Mouse (Mus musculus) embryo, embryonic 11.5 days (tissue): ENCODE results near the gene Tgm3.
A peak's percentile ranks its signal among the peaks of the same experiment; 100 is the strongest.

Experiments used
- DNase-seq: peaks from one replicate; pipeline ENCODE4 v3.0.0-alpha.2; 2012; ENCODE audit warnings: low read depth, low spot score

Tgm3 gene

GRCm38 (mm10) chr2:130012026-130012425 lies at the start of gene Tgm3:
Gene Tgm3 (plus strand): TSS chr2:130012349.
- no peak for DNase-seq

GRCm38 (mm10) chr2:129980608-129981007 lies 31.5 kb upstream of the Tgm3 start:
- no peak for DNase-seq

GRCm38 (mm10) chr2:129987527-129988045 lies 24.6 kb upstream of the Tgm3 start:
- DNase-seq: no peak

GRCm38 (mm10) chr2:129989646-129990045 lies 22.5 kb upstream of the Tgm3 start:
- DNase-seq: no peak

- no peak for DNase-seq
Observed at GRCm38 (mm10) chr2:129994468-129994867, 17.7 kb upstream of the Tgm3 start.

GRCm38 (mm10) chr2:129998476-129998875 lies 13.7 kb upstream of the Tgm3 start:
- DNase-seq: no peak

- no peak for DNase-seq
Observed at GRCm38 (mm10) chr2:129999296-129999695, 12.9 kb upstream of the Tgm3 start.

- DNase-seq: no peak
Observed at GRCm38 (mm10) chr2:130000601-130001000, 11.5 kb upstream of the Tgm3 start.

GRCm38 (mm10) chr2:130004046-130004445 lies 8.1 kb upstream of the Tgm3 start:
- DNase-seq: no peak

- DNase-seq: no peak
Observed at GRCm38 (mm10) chr2:130009371-130009770, 2.8 kb upstream of the Tgm3 start.

GRCm38 (mm10) chr2:130013646-130014045 lies 1.5 kb downstream of the Tgm3 start:
- no peak for DNase-seq

GRCm38 (mm10) chr2:130015196-130015595 lies 3.0 kb downstream of the Tgm3 start:
- no peak for DNase-seq

- DNase-seq: no peak
Observed at GRCm38 (mm10) chr2:130018084-130018483, 5.9 kb downstream of the Tgm3 start.

- DNase-seq: no peak
Observed at GRCm38 (mm10) chr2:130027890-130028289, 15.7 kb downstream of the Tgm3 start.

GRCm38 (mm10) chr2:130029826-130030225 lies 17.7 kb downstream of the Tgm3 start:
- DNase-seq: no peak

GRCm38 (mm10) chr2:130032661-130033060 lies 20.5 kb downstream of the Tgm3 start:
- no peak for DNase-seq

- DNase-seq: no peak
Observed at GRCm38 (mm10) chr2:130036846-130037245, 24.7 kb downstream of the Tgm3 start.

GRCm38 (mm10) chr2:130038971-130039370 lies 26.8 kb downstream of the Tgm3 start:
- DNase-seq: no peak

- no peak for DNase-seq
Observed at GRCm38 (mm10) chr2:130040190-130040886, 28.2 kb downstream of the Tgm3 start.

- no peak for DNase-seq
Observed at GRCm38 (mm10) chr2:130043835-130044234, 31.7 kb downstream of the Tgm3 start.

GRCm38 (mm10) chr2:130047923-130048440 lies 35.8 kb downstream of the Tgm3 start:
- no peak for DNase-seq

- no peak for DNase-seq
Observed at GRCm38 (mm10) chr2:130048792-130049191, 36.6 kb downstream of the Tgm3 start.

- peak; percentile 26 for DNase-seq
Observed at GRCm38 (mm10) chr2:130058149-130058548, 46.0 kb downstream of the Tgm3 start.
